18 mouse cellular contexts compared by ENCODE assay signal in genomic region chr8:56278545-56279063, GRCm38 (mm10). TPM values are rescaled to one million over a fixed set of nuclear protein-coding genes. Genes with fewer than 3 reads are reported as not detected.
DNase-seq lines count a peak whose midpoint lies in the region; ATAC-seq and TF ChIP-seq lines count a peak whose summit lies in the region.
"Had no signal": no experiment of that assay in that cellular context is flagged by ENCODE, and none has a peak within 500 bp of the region (broad histone marks: within the 10 kb centered on the region; RNA-seq: fewer than 3 reads in every experiment).

No protein-coding gene starts in this region.

- peaks cover 2% of the 10 kb centered on the region; the same call in 1 of the 2 replicates for H3K4me1 ChIP-seq in liver, postnatal 0 days (ENCODE audit: insufficient read depth)
- no peaks in the 10 kb centered on the region for H3K4me1 ChIP-seq in liver, embryonic 12.5 days
- H3K4me1 ChIP-seq in stomach, embryonic 16.5 days (ENCODE audit: control insufficient read depth, insufficient read depth, low read length): no peaks in the 10 kb centered on the region
- no peaks in the 10 kb centered on the region; the same call in 1 of the 2 replicates for H3K4me1 ChIP-seq in stomach, postnatal 0 days (replicated peaks; ENCODE audit: control insufficient read depth, insufficient read depth)
- H3K4me1 ChIP-seq: embryonic facial prominence, embryonic 12.5 days had no signal

- no peak for TF ChIP-seq CTCF in liver, postnatal 0 days (IDR thresholded peaks at IDR 0.05; ENCODE audit: low read depth)
- TF ChIP-seq CTCF in stomach, postnatal 0 days (IDR thresholded peaks at IDR 0.05; ENCODE audit: low read depth): no peak

- no peaks in the 10 kb centered on the region for H3K27me3 ChIP-seq in liver, postnatal 0 days (ENCODE audit: insufficient read depth, low read length)
- no peaks in the 10 kb centered on the region for H3K27me3 ChIP-seq in liver, embryonic 12.5 days (replicated peaks)
- no peaks in the 10 kb centered on the region for H3K27me3 ChIP-seq in stomach, embryonic 16.5 days (ENCODE audit: control insufficient read depth, insufficient read depth, low read length)
- H3K27me3 ChIP-seq in stomach, postnatal 0 days (ENCODE audit: control insufficient read depth, insufficient read depth, low read length): no peaks in the 10 kb centered on the region
- H3K27me3 ChIP-seq in myocyte (ENCODE audit: control insufficient read depth, insufficient read depth, insufficient read length): no peaks in the 10 kb centered on the region
- H3K27me3 ChIP-seq: embryonic facial prominence, embryonic 12.5 days; embryonic facial prominence, embryonic 15.5 days; heart, embryonic 13.5 days had no signal

- no peak for DNase-seq in liver, postnatal 0 days
- DNase-seq in stomach, postnatal 0 days (ENCODE audit: low spot score): no peak
- DNase-seq in layer of hippocampus, postnatal 36 days: no peak
- DNase-seq: cerebellum, adult 18-20 months; cerebellum, adult 9-10 months; cerebellum, postnatal 25 days; forebrain, postnatal 0 days; heart, postnatal 4 days had no signal

- H3K4me2 ChIP-seq in liver, postnatal 0 days (ENCODE audit: low read depth, low read length): no peak overlapping the region
- no peak overlapping the region for H3K4me2 ChIP-seq in liver, embryonic 12.5 days
- H3K4me2 ChIP-seq in stomach, embryonic 16.5 days (ENCODE audit: low read depth, low read length): no peak overlapping the region
- no peak overlapping the region for H3K4me2 ChIP-seq in stomach, postnatal 0 days (replicated peaks; ENCODE audit: low read depth)
- H3K4me2 ChIP-seq in myocyte (ENCODE audit: low read depth): peak overlapping the region; percentile 53
- H3K4me2 ChIP-seq: embryonic facial prominence, embryonic 12.5 days; embryonic facial prominence, embryonic 15.5 days; heart, embryonic 13.5 days; hindbrain, embryonic 14.5 days had no signal

- WGBS in liver, postnatal 0 days (ENCODE audit: insufficient replicate concordance): 73% methylated on average over 2 of the region's 2 CpGs
- WGBS in liver, embryonic 12.5 days (ENCODE audit: insufficient replicate concordance): 76% methylated on average over 2 of the region's 2 CpGs
- 74% methylated on average over 2 of the region's 2 CpGs for whole genome bisulfite sequencing in stomach, embryonic 16.5 days
- 50% methylated on average over 2 of the region's 2 CpGs for WGBS in stomach, postnatal 0 days

- TF ChIP-seq EP300 in liver, postnatal 0 days (IDR thresholded peaks at IDR 0.05; ENCODE audit: low read depth): no peak
- TF ChIP-seq EP300 in stomach, postnatal 0 days (optimal IDR thresholded peaks at IDR 0.05): no peak

- no peak overlapping the region for H3ac ChIP-seq in myocyte (ENCODE audit: control insufficient read depth, insufficient read length)

- no peak overlapping the region for H3K4me3 ChIP-seq in liver, postnatal 0 days (ENCODE audit: low read depth, low read length)
- H3K4me3 ChIP-seq in liver, embryonic 12.5 days: no peak overlapping the region
- no peak overlapping the region for H3K4me3 ChIP-seq in stomach, embryonic 16.5 days (replicated peaks; ENCODE audit: low read length)
- H3K4me3 ChIP-seq in stomach, postnatal 0 days (ENCODE audit: low read depth, low read length): no peak overlapping the region
- H3K4me3 ChIP-seq in myocyte: no peak overlapping the region
- H3K4me3 ChIP-seq: embryonic facial prominence, embryonic 12.5 days; embryonic facial prominence, embryonic 15.5 days; gastrocnemius, adult 2 months; heart, embryonic 13.5 days had no signal

- no peak for TF ChIP-seq POLR2A in myocyte (IDR thresholded peaks at IDR 0.05; ENCODE audit: insufficient read length, low read depth)

- ATAC-seq in liver, postnatal 0 days: peak; percentile 7; the same call in 1 of the 2 replicates
- no peak for ATAC-seq in liver, embryonic 12.5 days
- ATAC-seq in stomach, embryonic 16.5 days (ENCODE audit: insufficient read depth, low FRiP score): peak; percentile 13; the same call in 1 of the 2 replicates
- no peak for ATAC-seq in stomach, postnatal 0 days (ENCODE audit: low FRiP score, low TSS enrichment)
- ATAC-seq: forebrain, embryonic 14.5 days; forebrain, postnatal 0 days; hindbrain, postnatal 0 days had no signal

- H3K79me2 ChIP-seq in myocyte (ENCODE audit: control insufficient read depth, insufficient read depth): no peaks in the 10 kb centered on the region

- H3K27ac ChIP-seq in liver, postnatal 0 days (ENCODE audit: low read depth): no peak overlapping the region
- H3K27ac ChIP-seq in liver, embryonic 12.5 days: no peak overlapping the region
- H3K27ac ChIP-seq in stomach, embryonic 16.5 days (ENCODE audit: low read length): 0 out of 2 replicates have a peak overlapping the region, but pooled peaks have one; percentile 14
- no peak overlapping the region for H3K27ac ChIP-seq in stomach, postnatal 0 days (replicated peaks)
- H3K27ac ChIP-seq: embryonic facial prominence, embryonic 12.5 days; embryonic facial prominence, embryonic 15.5 days; gastrocnemius, adult 2 months; heart, embryonic 13.5 days; hindbrain, embryonic 14.5 days; hindbrain, postnatal 0 days had no signal

- no peaks in the 10 kb centered on the region for H3K36me3 ChIP-seq in liver, postnatal 0 days (replicated peaks; ENCODE audit: insufficient read depth, low read length)
- H3K36me3 ChIP-seq in liver, embryonic 12.5 days: no peaks in the 10 kb centered on the region
- no peaks in the 10 kb centered on the region for H3K36me3 ChIP-seq in stomach, embryonic 16.5 days (ENCODE audit: control insufficient read depth, insufficient read depth, low read length)
- no peaks in the 10 kb centered on the region for H3K36me3 ChIP-seq in stomach, postnatal 0 days (ENCODE audit: control insufficient read depth, insufficient read depth, low read length)
- no peaks in the 10 kb centered on the region for H3K36me3 ChIP-seq in myocyte (ENCODE audit: control insufficient read depth, insufficient read depth)
- H3K36me3 ChIP-seq: embryonic facial prominence, embryonic 12.5 days; embryonic facial prominence, embryonic 15.5 days; heart, embryonic 13.5 days had no signal

- H3K9ac ChIP-seq in liver, postnatal 0 days (replicated peaks): no peak overlapping the region
- no peak overlapping the region for H3K9ac ChIP-seq in liver, embryonic 12.5 days
- no peak overlapping the region for H3K9ac ChIP-seq in stomach, embryonic 16.5 days (ENCODE audit: low read length)
- H3K9ac ChIP-seq in stomach, postnatal 0 days (ENCODE audit: low read length): no peak overlapping the region
- H3K9ac ChIP-seq: embryonic facial prominence, embryonic 12.5 days; embryonic facial prominence, embryonic 15.5 days; forebrain, postnatal 0 days; heart, embryonic 13.5 days; hindbrain, embryonic 14.5 days had no signal

- H3K9me3 ChIP-seq in liver, postnatal 0 days (ENCODE audit: low read length): no peaks in the 10 kb centered on the region
- no peaks in the 10 kb centered on the region for H3K9me3 ChIP-seq in liver, embryonic 12.5 days (replicated peaks)
- no peaks in the 10 kb centered on the region for H3K9me3 ChIP-seq in stomach, embryonic 16.5 days (replicated peaks; ENCODE audit: control insufficient read depth, low read length)
- no peaks in the 10 kb centered on the region for H3K9me3 ChIP-seq in stomach, postnatal 0 days (ENCODE audit: control insufficient read depth, low read length)
- H3K9me3 ChIP-seq: embryonic facial prominence, embryonic 12.5 days; embryonic facial prominence, embryonic 15.5 days; heart, embryonic 13.5 days had no signal

TF ChIP-seq in myocyte, 11 proteins besides CTCF, POLR2A, EP300 and RAD21:
- TF ChIP-seq MYOD1 (IDR thresholded peaks at IDR 0.05; ENCODE audit: control insufficient read depth in 1 of 3, insufficient read length in 2 of 3, low read depth in 2 of 3) (peak in 1 of 3 experiments; percentile 40), POLR2AphosphoS2 (IDR thresholded peaks at IDR 0.05; ENCODE audit: insufficient read length, low read depth) (no peak), USF1 (IDR thresholded peaks at IDR 0.05; ENCODE audit: low read depth) (peak; percentile 81)

RNA-seq across cellular contexts. Expression of gene Hpgd, which starts 15.8 kb away (rescaled TPM):
- 70.1 and 74.2 TPM in 2 replicates for polyA plus RNA-seq in liver, postnatal 0 days (2015; fragmentation: Nextera tagmentation; extraction: Ambion mirVana)
- 19.0 and 19.7 TPM in 2 replicates for polyA plus RNA-seq in liver, embryonic 12.5 days (2016; fragmentation: Nextera tagmentation; extraction: Ambion mirVana)
- 85.5 and 91.9 TPM in 2 replicates for polyA plus RNA-seq in stomach, embryonic 16.5 days (2015; fragmentation: Nextera tagmentation; extraction: Ambion mirVana)
- 158 and 174 TPM in 2 replicates for polyA plus RNA-seq in stomach, postnatal 0 days (2015; fragmentation: Nextera tagmentation; extraction: Ambion mirVana)
- polyA plus RNA-seq in myocyte (2012; fragmentation: generic; extraction: Trizol): 0.13 TPM
- total RNA-seq in layer of hippocampus, postnatal 36 days (2021): 1 to 10 TPM; 1.7 to 4.3 TPM

Comparison
In these comparisons a context has a peak if more than half of its experiments do, and no peak if none do; other contexts are left out.
1. ATAC-seq: peak in liver, postnatal 0 days (single experiment) and stomach, embryonic 16.5 days (single experiment); none in liver, embryonic 12.5 days (single experiment) and stomach, postnatal 0 days (single experiment).
2. RNA of gene Hpgd, which starts 15.8 kb away (polyA plus RNA-seq): 158 to 174 TPM in stomach, postnatal 0 days, 85.5 to 91.9 TPM in stomach, embryonic 16.5 days, 70.1 to 74.2 TPM in liver, postnatal 0 days and 19.0 to 19.7 TPM in liver, embryonic 12.5 days; 0.13 TPM in myocyte (single experiment); every median in the first group is over 10 times any median in the second.